Mouse (Mus musculus) left cerebral cortex, adult 8-10 months (tissue): ENCODE measurements around the gene Ksr1. TPM values are rescaled to one million over a fixed set of nuclear protein-coding genes. Genes with fewer than 3 reads are reported as not detected.

Source experiments
- DNase-seq, 2 experiments: peaks; one replicate each; pipeline ENCODE4 v3.0.0; 2022; ENCODE audit warnings: low spot score in 2 of 2
- total RNA-seq, 4 experiments: library from RNA; stranded (reverse); gene quantifications; 2 replicates each; pipeline ENCODE4 v1.2.4; 2022

Gene Ksr1
- total RNA-seq, 4 experiments from 2014 or later, result 53.6 to 63.6 (median 56.0) TPM

DNA sequence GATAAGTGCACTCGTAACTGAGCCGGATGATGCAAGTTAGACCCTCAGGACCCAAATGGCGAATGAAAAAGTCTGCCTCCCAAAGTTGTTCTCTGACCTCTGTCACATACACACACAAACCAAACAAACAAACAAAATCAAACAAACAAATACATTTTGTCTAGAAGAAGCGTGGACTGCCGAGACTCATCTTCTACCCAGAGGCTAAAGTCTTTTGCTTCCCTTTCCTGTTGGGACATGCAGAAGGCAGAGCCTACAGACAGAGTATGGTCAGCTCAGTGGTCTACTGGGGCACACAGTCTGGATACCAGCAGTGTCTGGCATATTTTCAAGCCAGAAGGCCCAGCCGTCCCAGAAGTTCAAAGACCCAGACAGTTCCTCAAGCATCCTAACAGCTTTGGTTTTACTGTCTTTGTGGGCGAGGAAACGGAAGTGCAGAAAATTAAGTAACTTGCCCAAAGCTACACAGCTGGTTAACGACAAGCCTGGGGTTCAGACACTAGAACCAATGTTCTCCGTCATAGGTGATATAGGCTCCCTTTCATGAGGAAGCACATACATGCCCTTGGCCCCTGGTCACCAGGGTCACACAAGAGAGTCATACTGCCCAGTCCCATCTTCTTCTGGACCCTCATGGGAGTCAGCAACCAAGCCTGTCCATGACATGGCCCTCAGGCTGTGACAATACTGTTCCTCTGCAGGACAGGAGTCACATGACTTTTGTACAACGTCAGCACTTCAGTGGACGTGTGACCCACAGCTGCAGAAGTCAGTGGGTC, 163.5 kb downstream of the Ksr1 start:
- no peak for DNase-seq

DNA sequence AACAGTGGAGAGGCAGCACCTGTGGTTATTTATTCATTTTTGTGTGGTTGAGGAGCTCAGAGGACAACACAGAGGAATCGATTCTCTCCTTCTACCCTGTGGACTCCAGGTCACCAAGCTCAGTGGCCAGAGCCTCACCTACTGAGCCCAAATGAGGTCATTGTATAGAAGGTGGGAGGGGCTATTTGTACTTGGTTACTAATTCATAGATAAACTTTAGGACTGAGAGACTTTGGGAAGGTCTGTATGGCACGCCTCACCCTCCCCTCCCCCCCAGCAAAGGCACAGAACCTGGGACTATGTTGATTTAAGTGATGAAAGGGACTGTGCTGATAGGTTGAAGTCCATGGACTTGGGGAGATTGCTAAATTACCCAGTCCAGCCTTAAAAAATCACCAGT, 164.2 kb downstream of the Ksr1 start:
- DNase-seq, result no peak

DNA sequence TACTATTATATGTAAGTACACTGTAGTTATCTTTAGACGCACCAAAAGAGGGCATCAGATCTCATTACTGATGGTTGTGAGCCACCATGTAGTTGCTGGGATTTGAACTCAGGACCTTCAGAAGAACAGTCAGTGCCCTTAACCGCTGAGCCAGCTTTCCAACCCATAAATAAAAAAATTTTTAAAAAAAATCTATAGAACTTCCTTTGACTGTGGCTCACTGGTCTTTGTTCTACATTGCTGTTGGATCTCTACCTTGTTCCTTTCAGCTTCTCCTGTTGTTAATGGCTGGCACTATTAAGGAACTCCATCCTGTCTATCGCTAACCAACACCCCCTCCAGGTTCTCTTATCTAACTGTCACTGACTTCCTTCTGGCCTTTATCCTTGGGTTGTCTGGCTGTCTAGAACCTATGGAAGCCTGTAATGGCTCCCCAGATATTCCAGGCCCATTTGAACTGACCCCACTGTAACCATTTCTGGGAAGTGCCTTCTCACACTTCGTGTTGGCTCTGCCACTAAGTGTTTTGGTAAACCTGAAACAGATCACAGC, 166.0 kb downstream of the Ksr1 start:
- no peak for DNase-seq

DNA sequence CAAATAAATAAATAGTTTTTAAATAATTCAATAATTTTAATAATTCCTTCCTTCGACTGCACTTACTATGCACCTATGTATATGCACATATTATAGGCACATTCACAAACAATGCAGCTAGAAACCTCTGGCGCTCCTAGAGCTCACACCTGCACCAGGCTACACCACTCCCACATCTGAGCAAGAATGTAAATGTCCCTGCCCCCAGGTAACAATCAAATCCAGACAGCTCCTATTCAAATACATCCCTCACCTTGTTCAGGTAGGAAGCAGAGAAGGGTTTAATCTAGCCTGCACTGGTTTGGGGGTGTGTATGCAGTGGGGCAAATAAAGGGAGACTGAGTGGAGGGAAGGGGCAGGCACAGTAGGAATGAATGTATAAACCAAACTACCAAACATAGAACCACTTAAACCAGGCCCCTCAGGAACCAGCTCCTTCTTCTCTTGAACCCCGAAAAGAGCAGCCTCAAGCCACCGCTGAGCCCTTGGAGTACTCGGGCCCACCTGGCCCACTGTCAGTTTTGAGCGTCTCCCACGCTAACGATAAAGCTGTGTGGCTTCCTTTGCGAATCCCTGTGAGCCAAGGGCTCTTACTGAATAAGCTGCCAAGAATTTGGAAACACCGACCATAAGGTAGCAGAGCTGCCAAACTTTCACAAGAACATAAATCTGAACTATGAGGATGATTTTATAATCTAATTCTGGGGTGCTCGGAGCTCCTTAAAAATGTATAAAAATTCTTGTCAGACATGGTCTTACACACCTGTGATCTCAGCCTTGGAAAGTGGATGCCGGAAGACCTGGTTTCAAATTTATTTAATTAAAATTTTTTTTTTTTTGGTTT, 167.8 kb downstream of the Ksr1 start:
- DNase-seq, result no peak

DNA sequence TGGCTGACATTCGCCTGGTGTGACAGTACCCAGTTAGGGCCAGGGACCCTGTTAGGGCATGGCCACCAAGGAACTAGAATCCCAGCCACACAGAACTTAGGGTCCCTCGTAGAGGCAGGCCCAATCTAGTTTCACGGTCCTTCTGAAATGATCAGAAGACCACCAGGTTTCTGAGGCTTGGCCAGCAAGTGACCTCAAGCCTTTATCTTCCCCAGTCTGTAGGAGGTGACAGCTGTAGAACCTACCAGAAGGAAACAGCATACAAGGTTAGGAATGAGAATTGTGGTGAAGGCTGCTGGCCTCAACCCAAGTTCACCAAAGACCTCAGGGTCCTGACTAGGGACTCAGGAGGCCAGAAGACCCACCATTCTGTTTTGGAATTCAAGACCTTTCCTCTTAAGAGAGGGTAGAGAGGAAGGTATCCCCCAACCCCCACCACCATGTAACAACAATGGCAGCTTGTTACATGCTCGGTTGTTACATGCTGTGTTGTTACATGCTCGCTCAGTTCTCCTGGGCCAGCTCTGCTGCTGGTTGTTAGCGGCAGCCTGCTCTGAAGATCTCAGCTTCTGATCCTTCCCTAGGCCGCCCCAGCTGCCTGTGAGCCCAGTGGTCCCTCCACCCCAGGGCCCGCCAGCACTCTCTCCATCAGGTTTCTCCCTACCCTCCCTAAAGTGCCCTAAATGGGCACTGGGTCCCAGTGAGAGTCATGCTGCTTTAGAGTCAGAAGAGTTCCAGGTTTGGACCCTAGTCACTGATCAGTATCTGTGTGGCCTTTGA, 169.3 kb downstream of the Ksr1 start:
- no peak for DNase-seq

DNA sequence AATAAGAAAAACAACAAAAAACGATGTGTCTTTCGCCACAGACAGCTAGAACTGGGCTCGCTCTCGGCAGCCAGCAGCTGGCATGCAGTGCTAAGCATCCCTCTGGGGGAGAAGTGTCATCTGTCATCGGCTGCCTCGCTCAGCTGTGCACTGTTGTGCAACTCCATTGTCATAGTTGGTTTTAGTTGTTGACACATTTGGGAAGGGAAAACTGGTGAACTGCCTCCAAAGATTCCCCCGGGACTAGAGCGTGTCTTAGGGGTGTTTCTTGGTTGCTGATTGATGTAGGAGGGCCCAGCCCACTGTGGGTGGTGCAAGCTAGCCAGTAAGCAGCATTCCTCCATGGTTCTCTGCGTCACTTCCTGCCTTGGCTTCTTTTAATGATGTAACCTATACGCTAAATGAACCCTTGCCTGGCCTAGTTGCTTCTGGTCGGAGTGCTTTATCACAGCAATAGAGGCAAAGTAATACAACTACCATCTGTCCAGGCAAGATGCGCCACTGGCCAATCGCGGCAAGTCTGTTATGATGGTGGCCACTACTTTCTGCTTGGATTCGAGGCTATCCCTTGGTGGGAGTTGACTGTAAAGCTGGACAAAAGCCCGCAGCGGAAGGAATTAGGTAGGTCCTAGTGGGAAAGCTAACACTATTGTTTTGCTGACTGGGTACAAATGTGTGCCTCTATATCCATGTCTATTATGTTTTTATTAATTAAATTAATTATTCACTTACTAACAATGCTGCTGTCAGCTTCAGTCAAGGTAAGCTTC, 172.6 kb downstream of the Ksr1 start:
- no peak for DNase-seq

DNA sequence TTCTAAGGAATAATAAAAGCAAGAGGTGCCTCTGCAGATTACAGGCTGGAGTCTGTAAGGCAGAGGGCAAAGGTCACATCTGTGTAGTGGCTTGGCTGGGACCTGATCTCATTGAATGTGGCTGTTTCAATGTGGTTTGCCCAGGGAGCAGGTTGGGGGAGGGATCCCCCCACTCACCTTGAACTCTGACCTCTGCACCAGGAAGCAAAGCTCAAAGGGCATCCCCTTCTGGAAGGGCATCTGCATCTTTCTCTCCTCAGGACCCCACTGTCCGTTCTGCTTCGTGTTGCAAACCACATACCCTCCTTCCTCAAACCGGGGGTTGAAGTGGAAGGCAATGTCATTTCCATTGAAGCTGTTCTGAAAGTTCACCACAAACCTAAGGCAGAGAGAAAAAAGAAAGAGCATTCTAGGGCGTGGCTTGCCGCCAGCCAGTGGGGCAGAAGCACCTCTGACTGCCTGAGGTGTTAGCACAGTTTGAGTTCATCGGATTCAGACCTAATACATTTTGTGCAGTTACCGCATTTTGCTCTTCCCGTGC, 173.3 kb downstream of the Ksr1 start:
- no peak for DNase-seq

DNA sequence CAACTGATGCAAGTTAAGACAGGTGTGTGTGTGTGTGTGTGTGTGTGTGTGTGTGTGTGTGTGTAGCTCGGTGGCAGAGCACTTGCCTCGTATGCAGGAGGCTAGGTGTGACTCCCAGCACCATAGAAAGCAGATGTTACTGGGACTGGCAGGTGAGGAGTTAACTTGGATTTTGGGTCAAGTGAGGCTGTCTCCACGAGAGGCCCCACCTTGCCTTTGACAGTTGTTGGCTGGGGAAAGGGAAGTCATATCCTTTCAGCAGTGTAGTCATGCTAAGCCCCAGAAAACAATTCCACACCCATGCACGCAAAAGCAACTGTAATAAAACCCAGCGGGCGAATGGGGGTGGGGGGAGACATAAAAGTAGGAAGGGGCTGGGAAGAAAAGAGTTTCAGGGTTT, 173.9 kb downstream of the Ksr1 start:
- DNase-seq, result no peak

DNA sequence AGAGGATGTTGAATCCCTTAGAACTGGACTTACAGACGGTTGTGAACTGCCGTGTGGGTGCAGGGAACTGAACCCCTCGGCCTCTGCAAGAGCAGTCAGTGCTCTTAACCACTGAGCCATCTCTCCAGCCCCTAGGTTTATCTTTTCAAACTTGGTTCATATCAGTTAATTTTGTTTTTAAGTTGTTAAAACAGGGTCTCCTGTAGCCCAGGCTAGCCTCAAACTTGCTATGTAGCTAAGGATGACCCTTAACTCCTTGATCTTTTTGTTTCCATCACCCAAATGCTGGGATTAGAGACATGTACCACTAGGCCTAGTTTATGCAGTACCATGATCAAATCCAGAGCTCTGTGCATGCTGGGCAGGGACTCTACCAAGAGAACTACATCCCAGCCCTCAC, 174.5 kb downstream of the Ksr1 start:
- DNase-seq, result no peak

DNA sequence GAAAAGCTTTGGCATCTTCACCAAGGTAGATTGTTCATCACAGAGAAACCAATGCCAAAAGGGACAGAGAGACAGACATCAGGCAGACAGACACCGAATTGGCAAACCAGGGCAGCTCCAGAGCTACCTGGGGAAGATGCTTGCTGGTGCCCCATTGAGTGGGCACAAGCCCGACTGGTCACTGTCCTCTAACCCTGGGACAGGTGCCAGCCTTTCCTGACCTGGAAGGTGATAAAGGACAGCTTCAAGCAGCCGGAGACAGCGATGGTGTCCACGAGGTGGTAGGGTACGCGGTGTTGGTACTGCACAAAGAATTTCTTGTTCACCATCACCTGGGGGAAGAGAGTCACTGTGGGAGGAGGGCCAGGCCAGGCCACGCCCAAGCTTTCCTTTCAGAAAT, 175.1 kb downstream of the Ksr1 start:
- DNase-seq, result no peak

DNA sequence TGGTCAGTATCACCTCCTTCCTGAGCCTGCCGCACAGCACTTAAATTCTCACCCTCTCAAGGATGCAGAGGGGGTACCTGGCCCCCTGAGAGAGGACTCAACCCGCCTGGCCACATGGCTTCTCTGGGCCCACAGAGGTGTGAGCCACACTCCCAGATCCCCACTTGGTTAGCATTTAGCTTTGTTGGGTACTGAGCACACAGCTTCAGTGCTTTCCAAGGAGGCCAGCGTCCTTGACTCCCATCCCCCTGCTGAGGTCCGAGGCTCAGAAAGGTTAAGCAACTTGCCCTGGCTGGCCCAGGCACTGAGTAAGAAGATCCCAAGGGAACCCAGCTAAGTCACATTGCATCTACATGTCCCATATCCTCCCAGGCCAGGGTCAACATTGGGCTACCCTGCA, 178.1 kb downstream of the Ksr1 start:
- no peak for DNase-seq

DNA sequence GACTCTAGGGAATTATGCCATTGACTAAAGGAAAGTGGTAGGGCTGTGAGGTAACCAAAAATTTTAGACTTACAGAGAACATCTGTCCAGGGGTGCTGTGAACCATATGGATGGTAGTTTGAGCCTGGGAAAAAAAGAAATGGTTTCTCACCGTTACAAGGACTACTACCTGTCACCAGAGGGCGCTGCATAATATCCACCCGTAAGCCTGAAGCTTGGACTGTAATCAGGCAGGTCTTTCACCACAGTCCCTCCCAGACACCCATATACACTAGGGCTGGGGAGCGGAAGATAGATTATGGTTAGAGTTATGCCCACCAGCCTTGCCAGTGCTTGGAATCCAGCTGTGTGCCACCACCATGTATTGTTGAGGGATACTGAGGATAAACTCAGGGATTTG, 178.8 kb downstream of the Ksr1 start:
- DNase-seq, result no peak

Other genes starting within 250 kb of the Ksr1 start
- gene Nos2, start 225.6 kb downstream of the Ksr1 start, total RNA-seq, result under 1 TPM; 0.21 to 0.70 (median 0.49) TPM
- gene Lgals9, start 161.5 kb downstream of the Ksr1 start, total RNA-seq, result 10 to 100 TPM in 1 of 4 experiments, 1 to 10 TPM in 3; 4.8 to 13.3 (median 7.3) TPM
- gene Wsb1, start 108.3 kb upstream of the Ksr1 start, total RNA-seq, result 10 to 100 TPM; 67.0 to 96.0 (median 77.4) TPM
- 1 to 10 TPM in 1 of 4 experiments, under 1 TPM in 2, not detected in 1; 0.74 to 2.0 (median 0.98) TPM for gene Gm9964, start 150.5 kb upstream of the Ksr1 start, total RNA-seq
- gene Nf1, start 193.3 kb upstream of the Ksr1 start, total RNA-seq, result 100 to 1,000 TPM; 105 to 139 (median 119) TPM